Mouse (Mus musculus): ENCODE data around the gene Rbx1.
A peak's percentile ranks its signal among the peaks of the same experiment; 100 is the strongest.
"Not testable (repeated sequence)": the region's sequence is repeated elsewhere in the genome, so short reads cannot be mapped to it uniquely, and the experiment has no call there.

The Rbx1 gene

GRCm38 (mm10) chr15:81465901-81466737 is at the start of gene Rbx1:
Gene Rbx1 (plus strand): TSS chr15:81466296.
- DNase-seq (ENCODE audit: low spot score in 2 of 2): peak; percentile 97 to 98

GRCm38 (mm10) chr15:81416763-81417310 is 49.3 kb upstream of the Rbx1 start:
- DNase-seq (ENCODE audit: low spot score in 2 of 2): peak in 1 of 2 experiments; percentile 16

GRCm38 (mm10) chr15:81418065-81418464 is 48.0 kb upstream of the Rbx1 start:
- no peak for DNase-seq (ENCODE audit: low spot score in 2 of 2)

- no peak for DNase-seq (ENCODE audit: low spot score in 2 of 2)
Observed at GRCm38 (mm10) chr15:81421454-81421853, 44.6 kb upstream of the Rbx1 start.

- DNase-seq (ENCODE audit: low spot score in 2 of 2): no peak
Observed at GRCm38 (mm10) chr15:81422156-81422681, 43.9 kb upstream of the Rbx1 start.

GRCm38 (mm10) chr15:81425311-81425710 is 40.8 kb upstream of the Rbx1 start:
- no peak for DNase-seq (ENCODE audit: low spot score in 2 of 2)

GRCm38 (mm10) chr15:81427947-81428346 is 38.1 kb upstream of the Rbx1 start:
- DNase-seq (ENCODE audit: low spot score in 2 of 2): no peak

GRCm38 (mm10) chr15:81431195-81431594 is 34.9 kb upstream of the Rbx1 start:
- no peak for DNase-seq (ENCODE audit: low spot score in 2 of 2)

GRCm38 (mm10) chr15:81438345-81438744 is 27.8 kb upstream of the Rbx1 start:
- no peak for DNase-seq (ENCODE audit: low spot score in 2 of 2)

- no peak for DNase-seq (ENCODE audit: low spot score in 2 of 2)
Observed at GRCm38 (mm10) chr15:81439236-81439635, 26.9 kb upstream of the Rbx1 start.

GRCm38 (mm10) chr15:81448463-81448862 is 17.6 kb upstream of the Rbx1 start:
- peak in 1 of 2 experiments; percentile 39 for DNase-seq (ENCODE audit: low spot score in 2 of 2)

GRCm38 (mm10) chr15:81461523-81461922 is 4.6 kb upstream of the Rbx1 start:
- DNase-seq (ENCODE audit: low spot score in 2 of 2): no peak

GRCm38 (mm10) chr15:81465016-81465660 is 958 bp upstream of the Rbx1 start:
- DNase-seq (ENCODE audit: low spot score in 2 of 2): no peak

- no peak for DNase-seq (ENCODE audit: low spot score in 2 of 2)
Observed at GRCm38 (mm10) chr15:81466738-81467113, 630 bp downstream of the Rbx1 start.

GRCm38 (mm10) chr15:81470735-81471134 is 4.6 kb downstream of the Rbx1 start:
- no peak for DNase-seq (ENCODE audit: low spot score in 2 of 2)

- DNase-seq (ENCODE audit: low spot score in 2 of 2): no peak
Observed at GRCm38 (mm10) chr15:81472256-81472655, 6.2 kb downstream of the Rbx1 start.

GRCm38 (mm10) chr15:81475654-81476053 is 9.6 kb downstream of the Rbx1 start:
- DNase-seq (ENCODE audit: low spot score in 2 of 2): no peak

GRCm38 (mm10) chr15:81476597-81476996 is 10.5 kb downstream of the Rbx1 start:
- DNase-seq (ENCODE audit: low spot score in 2 of 2): no peak

- DNase-seq (ENCODE audit: low spot score in 2 of 2): no peak
Observed at GRCm38 (mm10) chr15:81479446-81480213, 13.5 kb downstream of the Rbx1 start.

GRCm38 (mm10) chr15:81480284-81480683 is 14.2 kb downstream of the Rbx1 start:
- not testable (repeated sequence) for DNase-seq (ENCODE audit: low spot score in 2 of 2)

GRCm38 (mm10) chr15:81480977-81481379 is 14.9 kb downstream of the Rbx1 start:
- DNase-seq (ENCODE audit: low spot score in 2 of 2): no peak

- no peak for DNase-seq (ENCODE audit: low spot score in 2 of 2)
Observed at GRCm38 (mm10) chr15:81482966-81483365, 16.9 kb downstream of the Rbx1 start.

All from frontal cortex, postnatal 10 days (tissue).